8 mouse cellular contexts compared by ENCODE assay signal in the genomic region with DNA sequence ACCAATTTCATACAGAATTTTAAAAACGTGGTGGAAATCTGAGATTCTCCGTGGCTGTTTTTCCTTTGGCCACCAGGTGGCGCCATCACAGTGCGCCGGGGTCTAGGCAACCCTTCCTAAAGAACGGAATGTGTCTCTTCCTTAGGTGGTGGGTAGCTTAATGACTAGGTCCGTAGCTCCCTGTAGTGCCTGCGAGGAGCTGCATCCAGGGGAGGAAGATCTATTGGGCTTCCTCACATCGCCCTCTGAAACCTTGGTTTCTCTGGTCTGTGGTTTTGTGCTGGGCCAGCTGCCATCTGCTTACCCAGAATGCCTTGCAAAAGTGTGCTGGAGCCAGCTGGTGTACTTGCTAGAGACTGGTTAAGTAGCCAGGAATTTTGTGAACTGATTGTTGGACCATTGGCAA.
DNase-seq lines count a peak whose midpoint lies in the region; ATAC-seq and TF ChIP-seq lines count a peak whose summit lies in the region.

No protein-coding gene starts in this region.

- 0 out of 2 replicates have a peak, but pooled peaks have one; percentile 38 for ATAC-seq in intestine, embryonic 16.5 days
- peak; percentile 77 for ATAC-seq in midbrain, embryonic 11.5 days (ENCODE audit: low FRiP score)
- 0 out of 2 replicates have a peak, but pooled peaks have one; percentile 37 for ATAC-seq in stomach, embryonic 14.5 days (ENCODE audit: insufficient number of reproducible peaks, insufficient read depth, low FRiP score, low read depth)

- H3K36me3 ChIP-seq in spleen, adult 2 months (ENCODE audit: control insufficient read depth, insufficient read depth, low read length) = no peaks in the 10 kb centered on the region
- no peaks in the 10 kb centered on the region for H3K36me3 ChIP-seq in intestine, embryonic 16.5 days (ENCODE audit: control insufficient read depth, insufficient read depth, low read length)
- no peaks in the 10 kb centered on the region for H3K36me3 ChIP-seq in midbrain, embryonic 11.5 days (ENCODE audit: control insufficient read depth, insufficient read depth, low read length)
- H3K36me3 ChIP-seq in stomach, embryonic 14.5 days (ENCODE audit: control insufficient read depth, insufficient read depth, low read length) = no peaks in the 10 kb centered on the region

- H3K4me3 ChIP-seq in spleen, adult 2 months (ENCODE audit: extremely low read depth, insufficient read depth, insufficient read length) = no peak overlapping the region; the same call in 1 of the 2 replicates
- H3K4me3 ChIP-seq in intestine, embryonic 16.5 days (ENCODE audit: low read length) = peak overlapping the region; percentile 6; the same call in 1 of the 2 replicates
- H3K4me3 ChIP-seq in midbrain, embryonic 11.5 days (ENCODE audit: low read depth, low read length) = no peak overlapping the region
- no peak overlapping the region for H3K4me3 ChIP-seq in stomach, embryonic 14.5 days (ENCODE audit: low read depth, low read length)

- no peaks in the 10 kb centered on the region for H3K4me1 ChIP-seq in spleen, adult 2 months (ENCODE audit: control insufficient read depth, insufficient read depth, insufficient read length)
- no peaks in the 10 kb centered on the region for H3K4me1 ChIP-seq in intestine, embryonic 16.5 days (ENCODE audit: control insufficient read depth, insufficient read depth, low read length)
- H3K4me1 ChIP-seq in midbrain, embryonic 11.5 days (ENCODE audit: control insufficient read depth, insufficient read depth, low read length) = 0 out of 2 replicates have a peak, but pooled peaks cover 2% of the 10 kb centered on the region
- no peaks in the 10 kb centered on the region for H3K4me1 ChIP-seq in stomach, embryonic 14.5 days (ENCODE audit: control insufficient read depth, insufficient read depth, low read length)

- no peak overlapping the region for H3K27ac ChIP-seq in spleen, adult 2 months (ENCODE audit: insufficient read depth, low read length)
- no peak overlapping the region for H3K27ac ChIP-seq in intestine, embryonic 16.5 days (ENCODE audit: low read length)
- H3K27ac ChIP-seq in midbrain, embryonic 11.5 days (ENCODE audit: low read depth, low read length) = no peak overlapping the region
- no peak overlapping the region for H3K27ac ChIP-seq in stomach, embryonic 14.5 days (ENCODE audit: low read length)

- intact Hi-C loops in left cerebral cortex, postnatal 14 days (cut with DNase I) = loop anchor here (1.0 to 10.0 kb wide), 2 partner anchors 271 to 1863 kb away; no protein-coding TSS in a partner anchor

- no peak overlapping the region for H3K9ac ChIP-seq in intestine, embryonic 16.5 days (ENCODE audit: low read depth, low read length)
- H3K9ac ChIP-seq in midbrain, embryonic 11.5 days (ENCODE audit: low read length) = no peak overlapping the region
- H3K9ac ChIP-seq in stomach, embryonic 14.5 days (replicated peaks; ENCODE audit: low read depth, low read length) = no peak overlapping the region

- H3K9me3 ChIP-seq in intestine, embryonic 16.5 days (ENCODE audit: control insufficient read depth, low read length) = no peaks in the 10 kb centered on the region
- no peaks in the 10 kb centered on the region for H3K9me3 ChIP-seq in midbrain, embryonic 11.5 days (ENCODE audit: control insufficient read depth, low read length)
- no peaks in the 10 kb centered on the region for H3K9me3 ChIP-seq in stomach, embryonic 14.5 days (ENCODE audit: control insufficient read depth, low read depth, low read length)

- 5% methylated on average over 9 of the region's 9 CpGs for WGBS in spleen, adult 2 months
- 4% methylated on average over 9 of the region's 9 CpGs for WGBS in intestine, embryonic 16.5 days
- 1% methylated on average over 9 of the region's 9 CpGs for WGBS in midbrain, embryonic 11.5 days
- 4% methylated on average over 9 of the region's 9 CpGs for WGBS in stomach, embryonic 14.5 days

- TF ChIP-seq POLR2A in spleen, adult 2 months (IDR thresholded peaks at IDR 0.05; ENCODE audit: low read depth, low read length) = no peak

- 0 out of 2 replicates have a peak overlapping the region, but pooled peaks have one; percentile 17 for H3K4me2 ChIP-seq in intestine, embryonic 16.5 days (ENCODE audit: low read depth, low read length)
- peak overlapping the region; percentile 5; the same call in 1 of the 2 replicates for H3K4me2 ChIP-seq in midbrain, embryonic 11.5 days
- no peak overlapping the region; the same call in 1 of the 2 replicates for H3K4me2 ChIP-seq in stomach, embryonic 14.5 days (replicated peaks; ENCODE audit: low read depth, low read length)

- no peak for DNase-seq in spleen, adult 2 months (ENCODE audit: low read depth in 1 of 2, low spot score in 2 of 2)
- DNase-seq in spleen, adult 12 weeks (ENCODE audit: low spot score) = no peak
- DNase-seq in embryo, embryonic 11 days = peak; percentile 72
- peak; percentile 34 to 59 for DNase-seq in gastrocnemius, postnatal 4 days (ENCODE audit: low spot score in 2 of 2)
- peak; percentile 83 to 85 for DNase-seq in left cerebral cortex, postnatal 14 days (ENCODE audit: low spot score in 2 of 2)
- peak; percentile 98 for DNase-seq in midbrain, embryonic 11.5 days (ENCODE audit: low spot score, missing footprints)

- H3K27me3 ChIP-seq in spleen, adult 2 months (ENCODE audit: control insufficient read depth, insufficient read depth, low read length) = no peaks in the 10 kb centered on the region
- no peaks in the 10 kb centered on the region for H3K27me3 ChIP-seq in intestine, embryonic 16.5 days (replicated peaks; ENCODE audit: control insufficient read depth, insufficient read depth, low read length)
- no peaks in the 10 kb centered on the region for H3K27me3 ChIP-seq in midbrain, embryonic 11.5 days (ENCODE audit: control insufficient read depth, insufficient read depth, low read length)
- no peaks in the 10 kb centered on the region for H3K27me3 ChIP-seq in stomach, embryonic 14.5 days (ENCODE audit: control insufficient read depth, insufficient read depth, low read length)

- peak; percentile 50; the same call in 1 of the 2 replicates for TF ChIP-seq CTCF in spleen, adult 2 months (IDR thresholded peaks at IDR 0.05; ENCODE audit: extremely low read depth, insufficient read depth, insufficient read length, insufficient replicate concordance)

Comparison
In these comparisons a context has a peak if more than half of its experiments do, and no peak if none do; other contexts are left out.
1. DNase-seq: peak in embryo, embryonic 11 days (single experiment), gastrocnemius, postnatal 4 days (2 of 2), left cerebral cortex, postnatal 14 days (2 of 2) and midbrain, embryonic 11.5 days (single experiment); none in spleen, adult 2 months (0 of 2) and spleen, adult 12 weeks (single experiment).
2. Peak in every context shown above with its lines, with median percentiles within 50 percentile points of each other: ATAC-seq.